Mouse (Mus musculus): ENCODE measurements at regions not wholly inside any gene's neighbourhood (a gene's known extent, or its start where the extent isn't known, plus 50 kb on each side); places are given as distances from the start of the nearest gene placed in this dataset.

GRCm38 (mm10) chrX:158920217-158920616 lies 289.9 kb upstream of the Rps6ka3 start:
- WGBS: 49% methylated on average over 3 of the region's 3 CpGs
- H3K27me3 ChIP-seq: 0 out of 2 replicates have a peak, but pooled peaks cover 3% of the 10 kb centered on the region
- ATAC-seq: no peak

GRCm38 (mm10) chrX:158921424-158921823 lies 288.7 kb upstream of the Rps6ka3 start:
- Histone ChIP-seq H3K27ac (no peak overlapping the region), H3K36me3 (ENCODE audit: poor library complexity, severe bottlenecking) (no peaks in the 10 kb centered on the region), H3K27me3 (0 out of 2 replicates have a peak, but pooled peaks cover 3% of the 10 kb centered on the region), H3K4me3 (no peak overlapping the region), H3K4me2 (no peak overlapping the region; the same call in 1 of the 2 replicates), H3K9me3 (replicated peaks) (no peaks in the 10 kb centered on the region), H3K9ac (no peak overlapping the region), H3K4me1 (no peaks in the 10 kb centered on the region)
- ATAC-seq: no peak
- WGBS: 53% methylated on average over 5 of the region's 5 CpGs

More at GRCm38 (mm10) chrX:158920217-158920616, 289.9 kb upstream of the Rps6ka3 start:
- H3K9me3 ChIP-seq (replicated peaks): no peaks in the 10 kb centered on the region
- H3K9ac ChIP-seq: no peak overlapping the region
- H3K4me2 ChIP-seq: no peak overlapping the region
- no peak overlapping the region for H3K4me3 ChIP-seq
- no peaks in the 10 kb centered on the region for H3K36me3 ChIP-seq (ENCODE audit: poor library complexity, severe bottlenecking)
- H3K27ac ChIP-seq: no peak overlapping the region
- no peaks in the 10 kb centered on the region for H3K4me1 ChIP-seq

GRCm38 (mm10) chrX:158921838-158922450 lies 288.2 kb upstream of the Rps6ka3 start:
- 20% methylated on average over 14 of the region's 14 CpGs for WGBS
- Histone ChIP-seq H3K27ac (no peak overlapping the region), H3K4me3 (0 out of 2 replicates have a peak overlapping the region, but pooled peaks have one; percentile 1), H3K4me1 (no peaks in the 10 kb centered on the region), H3K9ac (no peak overlapping the region), H3K27me3 (0 out of 2 replicates have a peak, but pooled peaks cover 3% of the 10 kb centered on the region), H3K9me3 (replicated peaks) (no peaks in the 10 kb centered on the region), H3K36me3 (ENCODE audit: poor library complexity, severe bottlenecking) (no peaks in the 10 kb centered on the region), H3K4me2 (peak overlapping the region; percentile 39)
- peak; percentile 26; the same call in 1 of the 2 replicates for ATAC-seq

- peak overlapping the region; percentile 23 for H3K4me3 ChIP-seq
- H3K9me3 ChIP-seq (replicated peaks): no peaks in the 10 kb centered on the region
- 27% methylated on average over 14 of the region's 14 CpGs for WGBS
- peak; percentile 66 for ATAC-seq
- no peak overlapping the region for H3K27ac ChIP-seq
- H3K4me1 ChIP-seq: no peaks in the 10 kb centered on the region
- peak overlapping the region; percentile 53 for H3K4me2 ChIP-seq
- 0 out of 2 replicates have a peak, but pooled peaks cover 3% of the 10 kb centered on the region for H3K27me3 ChIP-seq
- no peak overlapping the region for H3K9ac ChIP-seq
- no peaks in the 10 kb centered on the region for H3K36me3 ChIP-seq (ENCODE audit: poor library complexity, severe bottlenecking)
These were observed 287.0 kb upstream of the Rps6ka3 start for GRCm38 (mm10) chrX:158923081-158923561.

GRCm38 (mm10) chrX:158923657-158924489 lies 286.2 kb upstream of the Rps6ka3 start:
- Histone ChIP-seq H3K9ac (peak overlapping the region; percentile 45; the same call in 1 of the 2 replicates), H3K27ac (no peak overlapping the region; the same call in 1 of the 2 replicates), H3K36me3 (ENCODE audit: poor library complexity, severe bottlenecking) (no peaks in the 10 kb centered on the region)

GRCm38 (mm10) chrX:158924490-158925398 lies 285.4 kb upstream of the Rps6ka3 start:
- H3K27me3 ChIP-seq: 0 out of 2 replicates have a peak, but pooled peaks cover 3% of the 10 kb centered on the region
- H3K9ac ChIP-seq: peak overlapping the region; percentile 45; the same call in 1 of the 2 replicates
- 27% methylated on average over 6 of the region's 6 CpGs for WGBS
- peak; percentile 67 for ATAC-seq
- H3K9me3 ChIP-seq (replicated peaks): no peaks in the 10 kb centered on the region
- H3K4me3 ChIP-seq: peak overlapping the region; percentile 23
- no peaks in the 10 kb centered on the region for H3K36me3 ChIP-seq (ENCODE audit: poor library complexity, severe bottlenecking)
- H3K27ac ChIP-seq: no peak overlapping the region; the same call in 1 of the 2 replicates
- H3K4me1 ChIP-seq: no peaks in the 10 kb centered on the region
- peak overlapping the region; percentile 53 for H3K4me2 ChIP-seq

More at GRCm38 (mm10) chrX:158923657-158924489, 286.2 kb upstream of the Rps6ka3 start:
- H3K4me2 ChIP-seq: peak overlapping the region; percentile 53
- H3K4me3 ChIP-seq: peak overlapping the region; percentile 23
- ATAC-seq: peak; percentile 29
- 20% methylated on average over 17 of the region's 17 CpGs for WGBS
- H3K4me1 ChIP-seq: no peaks in the 10 kb centered on the region
- H3K9me3 ChIP-seq (replicated peaks): no peaks in the 10 kb centered on the region
- H3K27me3 ChIP-seq: 0 out of 2 replicates have a peak, but pooled peaks cover 3% of the 10 kb centered on the region

GRCm38 (mm10) chrX:158931864-158932263 lies 278.2 kb upstream of the Rps6ka3 start:
- Histone ChIP-seq H3K4me3 (no peak overlapping the region), H3K4me2 (no peak overlapping the region), H3K4me1 (no peaks in the 10 kb centered on the region), H3K27me3 (no peaks in the 10 kb centered on the region), H3K36me3 (ENCODE audit: poor library complexity, severe bottlenecking) (no peaks in the 10 kb centered on the region), H3K9me3 (replicated peaks) (no peaks in the 10 kb centered on the region), H3K9ac (no peak overlapping the region), H3K27ac (no peak overlapping the region)
- WGBS: 73% methylated on average over 1 of the region's 1 CpGs
- ATAC-seq: no peak

GRCm38 (mm10) chrX:158947191-158947590 lies 262.9 kb upstream of the Rps6ka3 start:
- WGBS: 64% methylated on average over 4 of the region's 4 CpGs
- H3K9ac ChIP-seq: no peak overlapping the region
- no peak overlapping the region for H3K4me3 ChIP-seq
- H3K27me3 ChIP-seq: no peaks in the 10 kb centered on the region
- no peaks in the 10 kb centered on the region for H3K9me3 ChIP-seq (replicated peaks)
- no peak overlapping the region for H3K27ac ChIP-seq
- H3K4me1 ChIP-seq: no peaks in the 10 kb centered on the region
- no peaks in the 10 kb centered on the region for H3K36me3 ChIP-seq (ENCODE audit: poor library complexity, severe bottlenecking)
- no peak for ATAC-seq
- H3K4me2 ChIP-seq: no peak overlapping the region

GRCm38 (mm10) chrX:158971726-158972125 lies 238.4 kb upstream of the Rps6ka3 start:
- no peaks in the 10 kb centered on the region for H3K27me3 ChIP-seq
- H3K4me3 ChIP-seq: no peak overlapping the region
- H3K9me3 ChIP-seq (replicated peaks): no peaks in the 10 kb centered on the region
- H3K9ac ChIP-seq: no peak overlapping the region
- 63% methylated on average over 5 of the region's 5 CpGs for WGBS
- ATAC-seq: no peak
- no peak overlapping the region for H3K27ac ChIP-seq
- H3K36me3 ChIP-seq (ENCODE audit: poor library complexity, severe bottlenecking): no peaks in the 10 kb centered on the region
- no peaks in the 10 kb centered on the region for H3K4me1 ChIP-seq
- H3K4me2 ChIP-seq: no peak overlapping the region

- no peak overlapping the region for H3K4me2 ChIP-seq
- no peak overlapping the region for H3K27ac ChIP-seq
- WGBS: 66% methylated on average over 5 of the region's 5 CpGs
- no peaks in the 10 kb centered on the region for H3K36me3 ChIP-seq (ENCODE audit: poor library complexity, severe bottlenecking)
- H3K4me3 ChIP-seq: no peak overlapping the region
- no peaks in the 10 kb centered on the region for H3K9me3 ChIP-seq (replicated peaks)
- H3K27me3 ChIP-seq: no peaks in the 10 kb centered on the region
- H3K4me1 ChIP-seq: no peaks in the 10 kb centered on the region
- H3K9ac ChIP-seq: no peak overlapping the region
- no peak for ATAC-seq
These were observed 233.5 kb upstream of the Rps6ka3 start for GRCm38 (mm10) chrX:158976648-158977047.

GRCm38 (mm10) chrX:158984721-158985120 lies 225.4 kb upstream of the Rps6ka3 start:
- Histone ChIP-seq H3K36me3 (ENCODE audit: poor library complexity, severe bottlenecking) (no peaks in the 10 kb centered on the region), H3K27me3 (no peaks in the 10 kb centered on the region), H3K27ac (no peak overlapping the region), H3K9me3 (replicated peaks) (no peaks in the 10 kb centered on the region), H3K4me2 (no peak overlapping the region), H3K4me3 (no peak overlapping the region), H3K9ac (no peak overlapping the region), H3K4me1 (no peaks in the 10 kb centered on the region)
- no peak for ATAC-seq
- 90% methylated on average over 2 of the region's 2 CpGs for WGBS
